Mouse (Mus musculus) heart, postnatal 14 days (tissue): Measurements from ENCODE around the gene Kif27. TPM values are rescaled to one million over a fixed set of nuclear protein-coding genes. Genes with fewer than 3 reads are reported as not detected.
"Not testable (repeated sequence)": the region's sequence is repeated elsewhere in the genome, so short reads cannot be mapped to it uniquely, and the experiment has no call there.

Experiments
- DNase-seq, 2 experiments: peaks; one replicate each; pipeline ENCODE4 v3.0.0; 2021 to 2022
- intact Hi-C: fragments of 180-260 bp; cut with DNase I; formaldehyde crosslinking; loops from one replicate; pipeline ENCODE4 v1.15.1; 2025
- long read RNA-seq, 2 experiments: library from polyadenylated mRNA; stranded (forward); transcript quantifications; one replicate each; pipeline ENCODE4 v2.0.0; 2021
- total RNA-seq, 2 experiments: library from RNA; stranded (reverse); gene quantifications; 2 replicates each; pipeline ENCODE4 v1.2.3; 2021

Gene Kif27
- under 1 TPM; 0.10 to 0.24 TPM for total RNA-seq
- long read RNA-seq, experiment 1, result 0 reads
- long read RNA-seq, experiment 2, result 0 reads

DNA sequence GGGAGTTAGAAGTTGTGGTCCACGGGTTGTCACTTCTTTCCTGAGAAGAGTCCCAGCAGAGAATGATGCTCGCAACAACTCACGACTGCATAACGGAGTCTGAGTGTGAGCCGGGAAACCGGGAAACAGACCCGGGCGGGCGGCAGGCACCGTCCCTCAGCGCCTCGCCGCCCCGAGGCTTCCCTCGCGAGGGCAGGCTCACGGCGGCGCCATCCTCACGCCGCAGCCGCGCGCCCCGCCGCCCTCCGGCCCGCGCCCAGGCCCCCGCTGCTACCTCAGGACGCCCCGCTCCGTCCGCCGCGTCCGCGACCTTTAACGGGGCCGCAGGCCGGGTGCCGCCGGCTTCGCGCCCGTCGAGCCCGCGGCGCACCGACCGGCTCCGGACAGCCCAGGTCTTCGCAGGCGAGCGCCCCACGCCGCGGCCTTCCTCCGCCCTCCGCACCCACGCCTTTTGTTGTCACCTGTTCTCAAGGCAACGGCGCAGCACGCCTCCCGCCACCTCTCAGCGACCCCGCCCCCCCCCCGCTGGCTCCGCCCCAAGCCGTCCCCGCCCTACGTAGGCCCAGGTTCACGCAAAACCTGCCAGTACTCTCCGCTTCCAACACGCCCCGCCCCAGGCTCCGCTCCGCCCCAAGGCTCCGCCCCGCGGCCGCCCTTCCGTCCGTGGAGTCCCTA, at the start of gene Kif27:
Gene Kif27 (minus strand): TSS at position 494 of the 675 bp plus-strand sequence.
- DNase-seq, result peak; percentile 81 to 84
- intact Hi-C loops, result no loop called here

DNA sequence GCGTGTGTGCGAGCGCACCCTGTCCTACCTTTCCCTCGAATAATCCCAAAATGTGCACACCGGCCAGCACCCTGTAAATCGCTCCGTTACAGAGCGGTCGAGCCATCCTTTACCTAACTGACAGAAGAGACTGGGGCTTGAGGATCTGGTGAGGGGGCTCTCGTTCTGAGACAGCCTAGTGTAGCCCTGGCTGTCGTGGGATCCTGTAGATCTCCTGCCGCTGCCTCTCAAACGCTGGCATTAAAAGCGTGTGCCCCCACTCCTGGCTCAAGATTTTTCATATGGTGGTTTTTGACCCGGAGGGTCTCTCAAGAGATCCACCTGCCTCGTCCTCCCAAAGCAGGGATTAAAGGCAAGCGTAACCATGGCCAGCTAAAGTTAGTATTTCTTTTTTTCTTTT, 44.3 kb upstream of the Kif27 start, which contains the start of gene Hnrnpk:
Gene Hnrnpk (minus strand): TSS at position 101 of the 400 bp plus-strand sequence.
- DNase-seq, result not testable (repeated sequence)
- intact Hi-C loops, result loop anchor here (5.0 kb wide), 1 partner anchor 139 kb away; no protein-coding TSS in a partner anchor

DNA sequence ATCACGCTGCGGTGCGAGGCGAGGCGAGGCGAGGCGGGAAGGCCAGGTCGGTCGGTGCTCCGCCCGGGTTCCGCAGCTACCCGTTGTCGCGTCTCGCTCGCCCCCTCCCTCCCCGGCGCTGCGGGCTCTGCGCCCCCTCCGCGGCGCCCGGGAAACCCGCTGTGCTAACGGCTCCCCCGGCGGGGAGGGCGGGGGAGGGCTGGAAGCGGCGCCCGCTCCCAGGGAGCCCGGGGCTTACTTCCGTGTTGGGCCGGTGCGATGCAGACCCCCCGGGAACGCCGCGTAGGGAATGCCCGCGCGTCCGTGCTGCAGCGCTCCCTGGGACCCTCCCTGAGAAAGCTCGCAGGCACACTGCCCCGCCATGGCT, 43.8 kb upstream of the Kif27 start:
- peak in 1 of 2 experiments; percentile 88 for DNase-seq
- intact Hi-C loops, result loop anchor here (5.0 kb wide), 1 partner anchor 140 kb away; no protein-coding TSS in a partner anchor

DNA sequence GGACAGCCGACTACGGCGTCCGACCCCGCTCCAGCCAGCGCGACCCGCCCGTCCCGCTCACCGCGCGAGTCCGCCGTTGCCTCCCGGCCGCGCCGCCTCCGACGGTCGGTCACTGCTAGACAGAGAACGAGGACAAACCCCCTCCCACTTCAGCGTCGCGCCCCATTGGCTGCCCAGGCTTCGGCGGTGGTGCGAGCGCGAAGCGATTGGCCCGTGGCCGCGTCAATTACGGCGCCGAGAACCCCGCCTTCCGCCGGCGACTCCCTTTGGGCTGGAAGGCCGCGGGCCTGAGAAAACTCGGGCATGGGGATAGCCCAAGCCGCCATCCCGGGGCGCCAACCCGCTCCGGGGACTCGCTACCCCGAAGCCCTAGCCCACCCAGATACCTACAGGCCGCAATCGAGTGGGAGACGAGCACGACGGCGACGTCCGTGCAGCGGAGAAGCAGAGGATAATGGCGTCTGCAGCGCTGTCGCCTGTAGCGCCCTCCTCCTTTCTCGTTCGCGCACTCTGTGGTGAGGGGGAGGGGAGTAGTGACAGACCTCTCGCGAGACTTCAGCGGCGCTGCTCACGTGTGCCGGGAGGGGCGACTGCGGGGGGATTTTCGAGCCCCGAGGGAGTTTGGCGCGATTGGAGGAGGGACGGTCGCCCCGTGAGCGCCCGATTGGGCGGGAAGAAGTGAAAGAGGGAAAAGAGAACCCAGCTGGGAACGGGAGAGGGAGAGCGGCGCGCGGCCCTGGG, 43.3 kb upstream of the Kif27 start, which contains the start of gene Rmi1:
Gene Rmi1 (plus strand): TSS at position 246 of the 741 bp plus-strand sequence.
- intact Hi-C loops, result loop anchor here (5.0 kb wide), 1 partner anchor 140 kb away; no protein-coding TSS in a partner anchor
- peak; percentile 98 to 99 for DNase-seq

DNA sequence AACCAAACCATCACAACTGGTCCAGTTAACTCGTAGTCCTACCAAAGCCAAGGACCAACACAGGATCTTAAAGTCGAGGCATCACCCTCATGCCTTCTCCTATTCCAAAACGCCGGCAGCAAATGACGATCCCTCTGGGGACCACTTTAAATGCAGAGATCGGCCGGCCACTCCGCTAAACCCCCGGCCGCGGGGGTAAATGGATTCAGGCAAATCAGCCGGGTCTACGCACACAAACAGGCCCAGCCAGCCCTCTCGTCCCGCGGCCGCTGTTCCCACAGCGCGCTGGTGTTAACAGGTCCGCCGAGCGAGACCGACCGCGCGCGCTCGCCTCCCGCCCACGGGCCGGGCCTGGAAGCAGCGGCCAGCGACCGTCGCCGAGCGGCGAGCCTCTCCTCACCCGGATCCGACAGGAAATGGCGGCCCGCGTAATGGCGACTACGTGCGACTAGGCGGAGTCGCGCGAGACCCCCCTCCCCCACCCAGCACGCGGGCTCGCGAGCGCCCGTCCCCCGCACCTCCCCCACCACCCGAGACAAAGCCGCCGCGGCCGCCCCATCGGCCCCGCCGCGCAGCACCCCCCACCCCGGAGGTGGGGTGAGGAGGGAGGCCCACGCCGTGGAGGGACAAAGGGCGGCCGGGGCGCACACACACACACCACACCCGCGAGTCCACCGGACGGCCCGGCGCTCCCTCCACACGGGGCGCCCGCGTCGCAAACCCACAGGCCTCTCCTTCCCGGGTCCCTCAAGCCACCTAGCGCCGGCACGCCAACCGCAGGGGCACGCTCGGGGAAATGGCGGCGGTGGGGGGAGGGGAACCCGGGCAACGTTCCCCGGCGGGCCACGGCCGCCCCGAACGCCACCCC, 42.4 kb upstream of the Kif27 start:
- intact Hi-C loops, result loop anchor here (5.0 kb wide), 1 partner anchor 141 kb away; no protein-coding TSS in a partner anchor
- DNase-seq, result peak; percentile 80 to 82

DNA sequence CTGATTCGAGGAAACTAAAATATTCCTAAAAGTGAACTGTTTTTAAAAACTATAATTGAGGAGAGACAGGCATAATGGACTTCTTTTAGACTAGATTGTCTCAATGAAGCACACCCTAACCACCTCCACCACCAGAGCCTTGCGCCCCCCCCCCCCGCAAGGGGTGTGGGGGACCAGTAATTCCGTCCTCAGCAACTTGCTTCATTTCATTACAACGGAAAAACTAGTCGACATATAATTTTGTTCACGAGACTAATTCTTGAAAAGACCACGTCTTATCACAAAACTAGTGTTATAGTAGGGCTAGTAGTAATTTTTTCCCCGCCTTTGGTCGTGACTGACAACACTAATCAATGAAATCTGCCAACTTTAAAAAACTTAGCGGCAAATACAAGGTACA, 41.7 kb upstream of the Kif27 start:
- no peak for DNase-seq
- intact Hi-C loops, result loop anchor here (5.0 kb wide), 1 partner anchor 142 kb away; no protein-coding TSS in a partner anchor

DNA sequence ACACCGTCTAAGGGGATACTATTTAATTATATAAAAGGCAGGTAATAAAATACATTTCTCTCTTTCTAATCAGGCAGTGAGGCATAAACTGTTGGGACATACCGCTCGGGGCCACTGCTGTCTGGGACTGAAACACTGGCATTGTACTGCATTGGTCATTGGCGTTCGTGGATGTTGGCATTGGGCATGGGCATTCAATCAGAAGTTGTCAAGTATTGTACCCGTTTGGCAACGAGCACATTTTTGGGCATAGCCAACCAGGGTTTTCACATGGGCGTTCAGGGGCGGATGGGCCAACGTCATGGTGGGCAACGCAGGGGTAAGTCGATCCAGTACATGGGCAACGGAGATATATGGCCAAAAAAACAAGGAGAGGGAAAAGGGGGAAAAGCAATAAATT, 38.7 kb upstream of the Kif27 start:
- intact Hi-C loops, result no loop called here
- DNase-seq, result no peak

DNA sequence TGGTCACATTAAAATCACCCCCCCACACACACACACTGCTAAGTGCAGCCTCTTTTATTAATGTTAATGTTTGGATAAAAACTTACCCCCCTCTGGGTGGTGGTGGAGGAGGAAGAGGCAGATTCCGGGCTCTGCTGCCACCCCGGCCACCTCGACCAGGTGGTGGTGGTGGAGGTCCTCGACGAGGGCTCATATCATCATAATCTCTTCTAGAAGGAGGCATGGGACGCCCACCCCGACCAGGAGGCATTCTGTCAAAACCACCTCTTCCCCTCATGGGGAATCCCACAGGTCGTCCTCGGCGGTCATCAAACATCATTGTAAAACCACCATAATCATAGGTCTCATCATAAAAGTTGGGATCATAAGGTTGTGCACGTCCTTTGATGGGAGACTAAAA, 35.5 kb upstream of the Kif27 start:
- intact Hi-C loops, DNase-seq: not testable (repeated sequence)

DNA sequence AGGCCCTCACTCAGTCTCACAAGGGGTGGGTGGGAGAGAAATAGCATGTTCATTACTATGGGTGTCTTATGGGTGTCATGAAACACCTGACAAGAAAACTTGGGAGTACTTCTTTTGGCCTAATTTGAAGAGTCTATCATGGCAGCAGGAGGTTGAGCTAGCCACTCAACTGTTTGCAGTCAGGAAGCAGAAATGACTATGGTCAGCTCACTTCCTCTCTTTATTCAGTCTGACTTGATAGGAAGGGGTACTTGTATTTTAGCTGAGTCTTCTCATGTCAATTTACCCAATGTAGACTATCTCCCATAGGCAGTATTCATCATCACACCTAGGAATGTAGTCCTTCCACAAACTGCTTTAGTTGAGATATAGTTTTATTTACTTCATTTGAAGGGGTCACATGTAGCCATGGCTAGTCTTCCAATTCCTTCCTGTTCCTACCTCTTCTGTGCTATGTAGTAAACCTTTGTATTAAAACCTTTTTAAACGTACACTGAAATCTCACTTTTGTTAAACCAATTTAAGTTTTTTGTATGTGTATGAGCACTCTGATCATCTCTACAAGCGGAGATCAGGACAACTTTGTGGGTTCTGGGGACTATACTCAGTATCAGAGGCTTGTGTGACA, 30.5 kb upstream of the Kif27 start:
- intact Hi-C loops, result loop anchor here (5.0 to 10.0 kb wide), 2 partner anchors 227 to 375 kb away; no protein-coding TSS in a partner anchor
- DNase-seq, result no peak

DNA sequence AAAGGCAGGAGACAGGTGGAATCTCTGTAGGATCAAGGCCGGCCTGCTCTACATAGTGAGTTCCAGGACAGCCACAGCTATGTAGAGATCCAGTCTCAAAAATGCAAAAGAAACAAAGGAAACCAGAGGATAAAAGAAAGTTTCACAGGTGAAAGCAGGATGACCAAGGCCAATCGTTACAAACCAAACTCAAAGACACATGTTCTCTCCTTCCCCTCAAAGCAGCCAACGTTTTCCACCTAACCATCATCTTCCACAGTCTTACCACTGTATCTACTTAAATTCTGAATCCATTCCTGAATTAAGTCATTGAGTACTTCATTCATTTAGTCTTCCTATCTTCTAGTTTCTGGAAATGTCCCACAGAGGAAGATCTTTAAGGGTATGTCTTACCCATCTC, 29.5 kb upstream of the Kif27 start:
- DNase-seq, result no peak
- intact Hi-C loops, result loop anchor here (5.0 to 10.0 kb wide), 2 partner anchors 226 to 374 kb away; no protein-coding TSS in a partner anchor

DNA sequence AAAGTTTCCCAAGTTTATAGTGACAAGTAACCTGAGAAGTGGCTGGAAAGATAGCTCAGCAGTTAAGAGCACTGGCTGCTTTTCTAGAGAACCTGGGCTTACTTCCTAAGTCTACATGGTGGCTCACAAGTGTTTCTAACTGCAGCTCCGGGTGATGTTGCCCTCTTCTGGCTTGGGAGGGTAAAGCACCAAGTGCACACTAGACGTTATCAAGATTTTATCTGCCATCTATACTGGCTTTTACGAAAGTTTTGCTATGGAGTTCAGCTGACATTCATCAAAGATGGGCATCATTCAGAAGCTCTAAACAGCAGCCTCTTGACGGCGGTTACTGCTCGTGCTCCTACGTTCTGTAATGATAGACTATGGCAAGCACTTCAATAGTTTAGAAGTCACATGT, 29.0 kb upstream of the Kif27 start:
- peak; percentile 58 to 72 for DNase-seq
- intact Hi-C loops, result loop anchor here (1.0 to 10.0 kb wide), 4 partner anchors 100 to 373 kb away; no protein-coding TSS in a partner anchor

DNA sequence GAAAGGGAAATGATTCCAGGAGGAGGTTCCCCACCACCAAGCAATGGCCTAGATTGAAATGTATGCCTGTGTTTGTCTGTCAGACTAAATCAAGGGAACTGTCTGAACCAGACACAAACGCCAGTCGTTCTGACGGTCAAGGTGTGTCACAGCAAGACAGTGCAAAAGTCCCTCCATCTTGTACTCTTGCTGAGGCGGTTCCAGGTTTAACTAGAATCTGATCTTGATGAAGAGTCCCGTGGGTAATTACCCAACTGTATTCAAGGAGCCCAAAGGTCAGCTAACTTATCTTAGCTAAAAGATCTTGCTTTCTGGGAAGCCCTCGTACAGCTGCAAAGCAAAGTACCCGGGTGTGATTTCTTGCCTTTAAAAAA, 26.6 kb upstream of the Kif27 start:
- intact Hi-C loops, result loop anchor here (5.0 to 10.0 kb wide), 2 partner anchors 223 to 371 kb away; no protein-coding TSS in a partner anchor
- no peak for DNase-seq

DNA sequence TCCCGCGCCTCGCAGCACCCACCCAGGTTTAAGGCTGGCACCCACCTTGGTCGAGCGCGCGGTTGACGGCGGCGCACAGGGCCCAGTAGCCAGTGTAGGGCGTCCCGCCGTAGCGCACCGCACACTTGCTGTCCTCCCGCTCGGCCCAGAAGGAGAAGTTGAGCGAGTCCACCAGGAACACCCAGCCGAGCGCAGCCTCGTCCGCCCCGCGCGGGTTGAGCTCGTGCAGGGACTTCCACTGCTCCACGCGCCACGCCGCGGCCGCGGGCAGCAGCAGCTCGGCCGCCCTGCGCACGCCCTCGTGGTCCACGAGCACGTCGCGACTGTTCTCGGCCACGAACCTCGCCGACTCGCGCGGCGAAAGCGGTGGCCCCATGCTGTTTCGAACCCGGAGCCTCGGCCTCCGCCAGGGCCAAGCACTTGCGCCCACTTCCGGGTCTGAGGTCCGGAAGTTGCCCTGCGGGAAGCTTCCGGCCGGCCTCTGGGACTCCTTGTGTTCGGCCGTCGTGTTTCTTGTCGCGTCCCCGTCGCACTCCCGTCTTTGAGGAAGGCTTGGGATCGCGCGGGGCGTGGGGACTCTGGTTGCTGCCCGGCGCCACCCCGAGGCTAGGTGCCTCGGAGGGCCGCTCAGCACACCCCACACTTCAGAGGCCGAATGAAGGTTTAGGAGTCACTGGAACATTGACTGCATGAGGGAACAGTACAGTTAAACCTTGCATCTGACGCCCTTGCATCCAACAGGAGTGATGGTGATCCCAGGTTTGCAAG, 26.0 kb upstream of the Kif27 start, which contains the start of gene 2210016F16Rik:
Gene 2210016F16Rik (minus strand): TSS at position 447 of the 768 bp plus-strand sequence.
- peak; percentile 67 to 78 for DNase-seq
- intact Hi-C loops, result loop anchor here (5.0 to 10.0 kb wide), 2 partner anchors 223 to 370 kb away; no protein-coding TSS in a partner anchor

DNA sequence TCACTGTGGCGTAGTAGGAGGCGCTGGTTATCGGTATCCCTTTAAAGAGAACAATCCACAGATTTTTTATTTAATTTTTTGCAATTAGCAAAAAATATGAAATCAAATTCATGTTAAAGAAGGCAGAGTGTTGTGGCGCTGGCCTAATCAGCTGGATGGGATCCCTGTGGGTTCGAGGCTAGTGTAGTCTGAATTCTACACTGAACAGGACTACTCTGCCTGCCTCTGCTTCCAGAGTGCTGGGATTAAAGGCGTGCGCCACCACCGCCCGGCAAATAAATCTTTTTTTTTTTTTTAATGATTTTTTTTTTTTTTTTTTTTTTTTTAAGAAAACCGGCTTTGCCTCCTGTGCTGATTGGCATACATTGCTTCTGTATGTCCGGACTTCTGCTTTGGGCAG, 25.4 kb upstream of the Kif27 start:
- DNase-seq, result no peak
- intact Hi-C loops, result loop anchor here (10.0 kb wide), 1 partner anchor 370 kb away; no protein-coding TSS in a partner anchor

DNA sequence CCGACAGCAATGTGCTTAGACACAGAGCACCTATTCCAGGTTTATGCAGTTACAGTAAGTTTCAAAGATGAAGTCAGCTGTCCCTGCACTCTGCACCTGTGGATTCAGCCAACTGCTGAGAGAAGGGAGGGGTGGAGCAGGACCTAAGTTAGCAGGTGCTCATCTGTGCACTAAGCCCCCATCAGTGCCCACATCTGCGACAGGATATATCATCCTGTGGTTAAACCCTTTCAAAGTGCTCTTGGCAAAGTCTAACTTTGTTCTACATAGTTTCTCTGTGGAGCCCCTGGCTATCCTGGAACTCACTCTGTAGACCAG, 14.2 kb upstream of the Kif27 start:
- intact Hi-C loops, result no loop called here
- DNase-seq, result no peak

DNA sequence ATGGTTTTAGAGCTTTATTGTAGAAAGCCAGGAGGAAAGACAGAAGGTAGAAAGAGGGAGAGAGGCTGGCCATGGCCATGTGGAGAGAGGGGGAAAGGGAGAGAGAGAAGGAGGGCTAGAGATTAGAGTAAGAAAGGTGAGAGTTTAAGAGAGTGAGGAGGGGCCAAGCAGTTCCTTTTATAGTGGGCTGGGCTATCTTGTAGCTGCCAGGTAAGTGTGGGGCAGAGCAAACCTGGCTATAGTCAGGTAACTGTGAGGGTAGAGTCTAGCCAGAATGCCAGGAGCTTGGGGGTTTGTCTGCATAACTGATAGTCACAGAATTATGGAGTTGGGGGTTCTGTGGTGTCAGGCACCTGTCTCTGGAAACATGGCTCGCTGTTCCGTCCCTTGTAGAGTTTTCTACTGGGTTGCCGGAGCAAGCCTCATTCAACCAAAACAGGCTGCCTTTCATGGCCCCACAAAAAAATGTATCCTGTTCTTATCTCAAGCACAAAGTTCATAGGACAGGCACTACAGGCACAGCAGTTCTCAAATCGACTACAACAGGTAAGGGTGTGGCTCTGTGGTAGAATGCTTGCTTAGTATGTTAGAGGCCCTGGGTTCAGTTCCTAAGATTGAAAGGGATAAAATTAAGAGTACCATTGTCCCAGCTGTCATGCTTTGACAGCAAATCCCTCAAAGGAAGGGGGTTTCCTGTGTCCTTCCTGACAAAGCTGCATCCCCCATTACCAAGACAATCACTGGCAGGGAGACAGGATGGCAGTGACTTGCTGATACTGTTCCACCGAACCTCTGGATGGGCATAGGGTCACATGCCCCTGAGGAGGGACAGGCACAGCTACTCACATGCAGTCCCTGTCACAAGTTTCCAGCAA, 13.6 kb upstream of the Kif27 start:
- DNase-seq, result no peak
- intact Hi-C loops, result no loop called here

DNA sequence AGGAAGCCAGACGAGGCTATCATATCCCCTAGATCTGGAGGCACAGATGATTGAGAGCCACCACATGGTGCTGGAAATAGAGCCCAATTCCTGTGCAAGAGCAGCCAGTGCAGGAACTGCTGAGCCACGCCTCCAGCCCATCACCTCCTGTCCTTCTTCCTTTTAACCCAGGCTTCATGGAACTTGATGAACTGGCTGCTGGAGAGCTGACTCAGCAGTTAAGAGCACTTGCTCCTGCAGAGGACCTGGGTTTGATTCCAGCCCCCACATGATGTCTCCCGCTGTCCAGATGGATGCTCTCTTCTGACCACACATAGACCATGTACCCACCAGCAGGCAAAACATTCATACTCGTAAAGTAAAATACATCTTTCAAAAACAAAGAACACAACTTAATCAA, 9.9 kb upstream of the Kif27 start:
- DNase-seq, result no peak
- intact Hi-C loops, result no loop called here

DNA sequence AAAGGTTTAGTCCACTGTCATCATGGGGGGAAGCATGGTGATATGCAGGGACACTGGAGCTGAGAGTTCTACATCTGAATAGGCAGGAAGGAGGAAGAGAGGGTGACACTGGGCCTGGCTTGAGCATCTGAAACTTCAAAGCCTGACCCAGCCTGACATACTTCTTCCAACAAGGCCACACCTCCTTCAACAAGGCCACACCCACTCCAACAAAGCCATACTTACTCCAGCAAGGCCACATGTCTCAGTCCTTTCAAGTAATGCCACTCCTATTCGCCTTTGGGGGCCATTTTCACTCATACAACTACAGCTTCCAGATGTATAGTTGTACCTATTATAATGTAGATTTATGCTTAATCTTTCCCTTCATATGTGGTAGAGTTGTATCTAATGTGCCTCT, 8.7 kb upstream of the Kif27 start:
- intact Hi-C loops, result no loop called here
- no peak for DNase-seq
